43 mouse cellular contexts compared by ENCODE assay signal in genomic region chr15:91200833-91201232, GRCm38 (mm10). TPM values are rescaled to one million over a fixed set of nuclear protein-coding genes. Genes with fewer than 3 reads are reported as not detected.
"Had no signal": no experiment of that assay in that cellular context is flagged by ENCODE, and none has a peak within 500 bp of the region (broad histone marks: within the 10 kb centered on the region; RNA-seq: fewer than 3 reads in every experiment).

No protein-coding gene starts in this region.

- ATAC-seq: lung, postnatal 0 days; midbrain, embryonic 13.5 days; midbrain, embryonic 15.5 days; midbrain, embryonic 16.5 days had no signal

- H3K4me2 ChIP-seq: limb, embryonic 12.5 days; limb, embryonic 13.5 days; limb, embryonic 15.5 days; liver, embryonic 11.5 days; liver, embryonic 13.5 days; liver, embryonic 15.5 days; lung, embryonic 14.5 days; lung, embryonic 15.5 days; midbrain, embryonic 11.5 days; midbrain, embryonic 12.5 days; midbrain, embryonic 13.5 days; midbrain, embryonic 15.5 days; neural tube, embryonic 12.5 days had no signal

- H3K4me1 ChIP-seq: limb, embryonic 10.5 days; limb, embryonic 12.5 days; limb, embryonic 13.5 days; limb, embryonic 15.5 days; liver, embryonic 13.5 days; liver, embryonic 15.5 days; lung, embryonic 15.5 days; megakaryocyte, embryonic 14.5 days; midbrain, embryonic 12.5 days; midbrain, embryonic 13.5 days; midbrain, embryonic 15.5 days; neural tube, embryonic 12.5 days had no signal

- H3K9me3 ChIP-seq: limb, embryonic 10.5 days; limb, embryonic 12.5 days; limb, embryonic 13.5 days; limb, embryonic 15.5 days; liver, embryonic 13.5 days; liver, embryonic 15.5 days; lung, embryonic 15.5 days; midbrain, embryonic 10.5 days; midbrain, embryonic 12.5 days; midbrain, embryonic 13.5 days; midbrain, embryonic 15.5 days; neural tube, embryonic 12.5 days had no signal

- H3K27me3 ChIP-seq: limb, embryonic 12.5 days; limb, embryonic 13.5 days; limb, embryonic 15.5 days; liver, embryonic 13.5 days; liver, embryonic 15.5 days; lung, embryonic 15.5 days; megakaryocyte, embryonic 14.5 days; midbrain, embryonic 12.5 days; midbrain, embryonic 13.5 days; midbrain, embryonic 15.5 days; neural tube, embryonic 12.5 days had no signal

- H3K4me3 ChIP-seq: left cerebral cortex, adult 2 months; limb, embryonic 10.5 days; limb, embryonic 12.5 days; limb, embryonic 13.5 days; limb, embryonic 15.5 days; liver, embryonic 13.5 days; liver, embryonic 15.5 days; lung, embryonic 15.5 days; megakaryocyte, embryonic 14.5 days; midbrain, embryonic 10.5 days; midbrain, embryonic 12.5 days; midbrain, embryonic 13.5 days; midbrain, embryonic 15.5 days; myocyte; neural tube, embryonic 12.5 days had no signal

- DNase-seq: left cerebral cortex, postnatal 4 days; liver; liver, embryonic 13.5 days; lung, adult 18-20 months; lung, adult 2 months; lung, embryonic 14.5 days; lung, postnatal 10 days; lung, postnatal 14 days; lung, postnatal 36 days; lung, postnatal 4 days; midbrain, embryonic 14.5 days had no signal

- H3K9ac ChIP-seq: limb, embryonic 12.5 days; limb, embryonic 13.5 days; limb, embryonic 15.5 days; liver, embryonic 13.5 days; liver, embryonic 14.5 days; liver, embryonic 15.5 days; lung, embryonic 14.5 days; lung, embryonic 15.5 days; midbrain, embryonic 12.5 days; midbrain, embryonic 13.5 days; midbrain, embryonic 15.5 days; neural tube, embryonic 12.5 days had no signal

- H3K36me3 ChIP-seq: limb, embryonic 10.5 days; limb, embryonic 12.5 days; limb, embryonic 13.5 days; limb, embryonic 15.5 days; liver, embryonic 13.5 days; liver, embryonic 15.5 days; lung, embryonic 15.5 days; midbrain, embryonic 10.5 days; midbrain, embryonic 12.5 days; midbrain, embryonic 13.5 days; midbrain, embryonic 15.5 days; neural tube, embryonic 12.5 days had no signal

- H3K27ac ChIP-seq: left cerebral cortex, adult 2 months; limb, embryonic 10.5 days; limb, embryonic 12.5 days; limb, embryonic 13.5 days; limb, embryonic 15.5 days; liver, embryonic 13.5 days; liver, embryonic 14.5 days; liver, embryonic 15.5 days; lung, embryonic 15.5 days; macrophage; midbrain, embryonic 10.5 days; midbrain, embryonic 12.5 days; midbrain, embryonic 13.5 days; midbrain, embryonic 15.5 days; neural tube, embryonic 12.5 days had no signal

RNA-seq across cellular contexts. Expression of gene CN725425, which starts 1.5 kb away (rescaled TPM):
- total RNA-seq: left cerebral cortex, adult 8-10 months; left cerebral cortex, postnatal 25 days; left cerebral cortex, postnatal 36 days; left cerebral cortex, postnatal 4 days; liver, adult 2 months; megakaryocyte progenitor cell, adult 5-6 weeks; megakaryocyte-erythroid progenitor cell, adult 5-6 weeks; monocyte, adult 5-6 weeks had no signal
- polyA plus RNA-seq: limb, embryonic 10.5 days; limb, embryonic 11.5 days; limb, embryonic 12.5 days; limb, embryonic 13.5 days; limb, embryonic 14.5 days; limb, embryonic 15.5 days; liver, adult 2 months; liver, embryonic 11.5 days; liver, embryonic 13.5 days; lung, adult 2 months; lung, embryonic 14.5 days; lung, embryonic 15.5 days; lung, embryonic 16.5 days; lung, postnatal 0 days; macrophage; midbrain, embryonic 10.5 days; midbrain, embryonic 11.5 days; midbrain, embryonic 12.5 days; midbrain, embryonic 13.5 days; midbrain, embryonic 15.5 days; midbrain, embryonic 16.5 days; midbrain, postnatal 0 days; myocyte; neural tube, embryonic 11.5 days; neural tube, embryonic 12.5 days had no signal
